Mouse (Mus musculus): ENCODE results near the gene Nptxr.

The Nptxr gene

DNA sequence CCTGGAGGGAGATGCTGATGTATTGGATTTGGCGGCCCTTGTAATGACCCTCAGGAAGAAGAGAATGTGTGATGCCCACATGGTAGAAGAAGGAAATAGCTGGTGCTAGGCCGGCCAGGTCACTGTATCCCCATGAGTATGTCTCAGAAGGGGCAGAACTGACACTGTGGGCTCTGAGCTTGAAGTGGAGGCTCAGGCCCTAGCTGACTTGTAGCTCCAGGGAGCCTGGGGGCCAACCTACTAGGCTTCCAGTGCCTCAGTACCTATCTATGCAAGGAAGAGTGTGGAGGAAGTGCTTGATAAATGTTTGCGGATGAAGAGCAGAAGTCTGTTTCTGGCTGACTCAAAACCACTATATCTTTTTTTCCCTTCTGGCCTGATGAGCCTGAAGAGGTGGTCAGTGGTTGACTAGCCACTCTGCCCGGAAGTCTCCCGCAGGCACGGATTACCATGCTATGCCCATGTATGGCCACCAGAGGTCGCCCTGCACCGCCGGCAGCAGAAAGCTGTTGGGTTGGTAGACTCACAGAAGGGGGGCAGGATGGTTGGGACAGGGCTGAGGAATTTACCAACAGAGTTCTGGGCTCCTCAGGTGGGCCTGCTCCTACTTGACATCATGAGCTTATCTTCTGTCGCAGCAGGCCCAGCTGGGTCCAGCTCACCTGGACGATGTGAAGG lies 51.7 kb downstream of the Nptxr start:
- peak; percentile 82 to 85 for DNase-seq

DNA sequence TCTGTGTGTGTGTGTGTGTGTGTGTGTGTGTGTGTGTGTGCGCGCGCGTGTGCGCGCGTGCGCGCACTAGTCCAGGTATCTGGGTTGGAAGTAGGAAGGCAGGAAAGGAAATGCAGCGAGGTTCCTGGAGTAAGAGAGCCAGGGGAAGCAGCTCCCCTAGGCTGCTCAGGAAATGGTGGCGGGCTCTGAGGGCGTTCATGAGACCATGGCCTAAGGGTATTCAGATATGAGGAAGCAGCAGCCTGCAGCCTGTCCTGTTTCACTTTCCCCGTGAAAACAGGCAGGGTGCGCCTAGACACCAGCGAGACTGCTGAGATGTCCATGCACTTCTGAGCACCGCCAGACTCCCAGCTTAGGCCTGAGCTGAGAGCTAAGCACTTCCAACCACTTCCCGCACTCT lies 52.8 kb downstream of the Nptxr start:
- no peak for DNase-seq

- no peak for DNase-seq
Observed at GRCm38 (mm10) chr15:79750266-79750665, 54.3 kb downstream of the Nptxr start.

- no peak for DNase-seq
Observed at GRCm38 (mm10) chr15:79749162-79749561, 55.4 kb downstream of the Nptxr start.

DNA sequence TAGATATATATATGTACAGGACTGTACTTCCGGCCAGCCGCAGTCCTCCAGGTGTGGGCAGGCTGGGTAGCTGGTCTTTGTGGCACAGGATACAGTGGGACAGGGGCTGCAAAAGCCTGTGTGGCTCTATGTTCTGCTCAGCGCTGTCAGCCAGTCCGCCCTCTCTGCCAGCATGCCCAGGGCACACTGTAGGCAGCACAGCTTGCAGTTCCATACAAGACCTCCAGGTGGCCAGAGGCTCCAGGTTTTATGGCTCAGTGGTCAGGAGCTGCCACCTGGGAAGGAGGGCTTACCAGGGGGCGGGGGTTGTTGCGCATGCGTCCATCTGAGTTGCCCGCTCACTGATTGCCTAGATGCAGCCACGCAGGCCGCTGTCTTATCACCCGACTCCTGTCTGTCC lies 56.6 kb downstream of the Nptxr start:
- DNase-seq: peak in 1 of 2 experiments; percentile 45

GRCm38 (mm10) chr15:79745883-79746282 lies 58.7 kb downstream of the Nptxr start:
- no peak for DNase-seq

- DNase-seq: no peak
Observed at GRCm38 (mm10) chr15:79745312-79745711, 59.3 kb downstream of the Nptxr start.

- no peak for DNase-seq
Observed at GRCm38 (mm10) chr15:79744742-79745141, 59.8 kb downstream of the Nptxr start.

DNA sequence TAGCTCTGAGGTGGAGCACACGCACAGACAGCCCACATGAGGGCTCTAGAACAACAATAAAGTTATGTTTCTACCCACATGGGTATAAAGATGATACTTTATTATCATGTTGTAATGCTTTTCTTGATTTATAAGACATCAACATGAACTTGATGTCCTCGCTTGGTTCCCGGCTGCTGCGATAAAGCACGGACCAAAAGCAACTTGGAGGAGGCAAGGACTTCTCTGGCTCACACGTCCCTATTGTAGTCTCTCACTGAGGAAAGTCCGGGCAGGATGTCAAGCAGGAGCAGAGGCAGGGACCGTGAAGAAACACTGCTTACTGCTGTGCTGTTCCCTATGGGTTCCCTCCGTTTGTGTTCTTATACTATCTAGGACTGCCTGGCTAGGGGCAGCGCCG lies 60.6 kb downstream of the Nptxr start:
- no peak for DNase-seq

GRCm38 (mm10) chr15:79742706-79743023 lies 61.9 kb downstream of the Nptxr start:
- DNase-seq: no peak

DNA sequence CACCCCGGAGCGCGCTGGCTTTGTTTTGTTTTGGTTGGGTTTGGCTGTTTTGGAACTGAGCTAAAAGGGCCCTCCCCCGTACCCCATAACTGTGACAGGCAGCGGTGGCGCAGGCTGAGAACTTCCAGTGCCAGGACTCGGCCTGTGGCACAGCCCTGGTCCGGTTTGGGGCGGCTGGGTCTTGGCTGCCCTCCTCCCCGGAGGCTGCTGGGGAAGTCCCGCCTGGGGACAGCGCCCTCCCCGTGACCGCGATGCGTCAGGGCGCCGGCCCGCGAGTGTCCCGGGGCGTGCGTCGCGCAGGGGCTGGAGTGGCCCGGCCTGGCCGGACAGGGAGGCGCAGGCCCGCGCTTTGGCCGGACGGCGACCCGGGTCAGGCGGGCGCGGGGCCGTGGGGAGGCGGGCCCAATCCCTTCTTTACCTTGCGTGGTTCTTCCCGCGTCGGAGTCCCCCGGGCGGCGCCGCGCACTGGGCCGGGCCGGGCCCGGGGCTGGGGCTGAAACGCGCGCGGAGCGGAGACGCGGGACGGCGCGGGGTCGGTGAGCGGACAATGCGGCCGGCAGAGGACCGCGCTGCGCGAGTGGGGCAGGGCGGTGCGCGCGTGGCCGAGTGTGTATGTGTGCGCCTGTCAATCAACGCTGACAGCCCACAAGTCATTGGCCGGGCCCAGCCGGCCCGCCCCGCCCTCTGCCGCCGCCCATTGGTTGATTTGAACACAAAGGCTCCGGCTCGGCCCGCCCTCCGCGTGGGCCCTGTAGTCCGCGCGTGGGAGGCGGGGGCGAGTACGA lies 62.5 kb downstream of the Nptxr start, which contains the start of gene Sun2:
Gene Sun2 (minus strand): TSS at position 616 of the 785 bp plus-strand sequence.
- peak; percentile 93 to 96 for DNase-seq

DNA sequence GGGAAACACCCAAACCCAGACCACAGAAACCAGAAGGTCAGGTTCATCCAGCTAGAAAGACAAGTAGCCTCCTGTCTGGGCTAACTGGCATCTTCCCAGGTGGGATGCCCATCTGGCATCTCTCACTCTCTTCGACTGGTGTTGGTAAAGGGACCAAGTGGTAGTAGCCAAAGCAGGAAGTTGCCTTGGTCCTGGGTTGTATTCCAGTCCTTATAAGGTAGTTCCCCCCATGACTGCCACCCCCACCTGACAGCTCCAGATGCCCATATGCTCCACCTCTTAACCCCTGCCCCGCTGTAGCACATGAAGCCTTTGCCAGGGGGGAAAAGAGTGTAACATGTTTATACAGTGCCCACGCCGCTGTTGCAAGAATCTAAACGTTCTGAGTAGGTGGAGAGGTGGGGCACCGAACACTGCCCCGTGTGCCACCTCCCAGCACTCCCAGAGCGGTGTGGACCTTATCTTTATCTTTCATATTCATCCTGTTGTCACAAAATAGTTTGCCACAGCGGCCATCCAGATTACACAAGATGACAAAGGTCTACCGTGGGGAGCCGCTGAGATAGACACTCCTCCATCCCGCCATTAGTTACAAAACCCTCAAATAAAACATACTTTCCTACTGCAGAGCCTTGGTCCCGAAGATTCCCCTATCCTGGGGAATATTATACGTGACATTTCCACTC lies 63.2 kb downstream of the Nptxr start:
- peak in 1 of 2 experiments; percentile 41 for DNase-seq

GRCm38 (mm10) chr15:79740739-79741138 lies 63.8 kb downstream of the Nptxr start:
- DNase-seq: no peak
